Comparison of ENCODE assay signal across 8 mouse cellular contexts in the genomic region with DNA sequence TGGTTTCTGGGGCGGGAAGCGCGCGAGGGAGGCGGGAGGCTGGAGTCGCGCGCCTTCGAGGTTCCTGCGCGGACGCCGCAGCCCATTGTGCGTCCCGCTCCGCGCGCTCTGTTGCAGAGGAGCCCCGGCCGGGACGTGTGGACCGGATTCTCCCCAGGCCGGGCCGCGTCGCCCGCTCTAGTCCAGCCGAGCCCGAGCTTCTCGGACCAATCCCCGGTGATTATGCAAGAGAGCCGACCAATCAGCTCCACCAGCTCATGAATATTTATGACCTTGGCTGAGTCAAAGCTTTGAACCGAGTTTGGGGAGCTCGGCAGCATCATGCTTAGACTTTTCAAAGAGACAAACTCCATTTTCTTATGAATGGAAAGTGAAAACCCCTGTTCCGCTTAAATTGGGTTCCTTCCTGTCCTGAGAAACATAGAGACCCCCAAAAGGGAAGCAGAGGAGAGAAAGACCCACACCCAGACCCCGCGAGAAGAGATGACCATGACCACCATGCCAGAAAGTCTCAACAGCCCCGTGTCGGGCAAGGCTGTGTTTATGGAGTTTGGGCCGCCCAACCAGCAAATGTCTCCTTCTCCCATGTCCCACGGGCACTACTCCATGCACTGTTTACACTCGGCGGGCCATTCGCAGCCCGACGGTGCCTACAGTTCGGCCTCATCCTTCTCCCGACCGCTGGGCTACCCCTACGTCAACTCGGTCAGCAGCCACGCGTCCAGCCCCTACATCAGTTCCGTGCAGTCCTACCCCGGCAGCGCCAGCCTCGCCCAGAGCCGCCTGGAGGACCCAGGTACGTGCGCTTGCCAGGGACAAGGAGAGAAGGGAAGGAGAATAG. TPM values are rescaled to one million over a fixed set of nuclear protein-coding genes. Genes with fewer than 3 reads are reported as not detected.
DNase-seq lines count a peak whose midpoint lies in the region; ATAC-seq and TF ChIP-seq lines count a peak whose summit lies in the region.

No protein-coding gene starts in this region.

- no peak overlapping the region for H3K27ac ChIP-seq in hindbrain, postnatal 0 days
- peak overlapping the region; percentile 67 for H3K27ac ChIP-seq in midbrain, embryonic 16.5 days (ENCODE audit: low read length)
- H3K27ac ChIP-seq in thymus, adult 2 months (ENCODE audit: control insufficient read depth, insufficient read depth, low read length) = no peak overlapping the region

- 1% methylated on average over 60 of the region's 60 CpGs for WGBS in hindbrain, postnatal 0 days
- 0% methylated on average over 47 of the region's 60 CpGs for WGBS in midbrain, embryonic 16.5 days
- WGBS in thymus, adult 2 months = 2% methylated on average over 60 of the region's 60 CpGs

- no peak for TF ChIP-seq CTCF in hindbrain, postnatal 0 days (IDR thresholded peaks at IDR 0.05; ENCODE audit: low read depth)
- TF ChIP-seq CTCF in thymus, adult 2 months (IDR thresholded peaks at IDR 0.05; ENCODE audit: borderline replicate concordance, control insufficient read depth, extremely low read depth, insufficient read depth, low read length, poor library complexity) = no peak

- H3K27me3 ChIP-seq in hindbrain, postnatal 0 days (ENCODE audit: insufficient read depth, low read length) = peaks cover 85% of the 10 kb centered on the region
- peaks cover 79% of the 10 kb centered on the region for H3K27me3 ChIP-seq in midbrain, embryonic 16.5 days (ENCODE audit: control insufficient read depth, insufficient read depth, low read depth, low read length)
- H3K27me3 ChIP-seq in thymus, adult 2 months (ENCODE audit: control insufficient read depth, insufficient read depth, low read length) = peaks cover 53% of the 10 kb centered on the region

- DNase-seq in left cerebral cortex, adult 18-20 months (ENCODE audit: low spot score in 2 of 2) = peak; percentile 57 to 63
- DNase-seq in left cerebral cortex, adult 9 months (ENCODE audit: low spot score in 2 of 2) = no peak
- peak; percentile 60 for DNase-seq in c-Kit-positive CD71-positive TER-119-positive erythroid progenitor cells, embryonic 14.5 days (ENCODE audit: low spot score)
- peak; percentile 56 for DNase-seq in gastrocnemius, postnatal 10 days
- peak; percentile 79 for DNase-seq in hindbrain, postnatal 0 days (ENCODE audit: low spot score)
- peak; percentile 79 for DNase-seq in liver
- peak; percentile 61 for DNase-seq in thymus, adult 2 months

- H3K36me3 ChIP-seq in hindbrain, postnatal 0 days (ENCODE audit: insufficient read depth, low read length) = no peaks in the 10 kb centered on the region
- H3K36me3 ChIP-seq in midbrain, embryonic 16.5 days (ENCODE audit: control insufficient read depth, insufficient read depth, low read length) = no peaks in the 10 kb centered on the region
- no peaks in the 10 kb centered on the region for H3K36me3 ChIP-seq in thymus, adult 2 months (ENCODE audit: control insufficient read depth, insufficient read depth, low read length)

- no peaks in the 10 kb centered on the region for H3K4me1 ChIP-seq in hindbrain, postnatal 0 days (ENCODE audit: insufficient read depth, low read length)
- peaks cover 8% of the 10 kb centered on the region; the same call in 1 of the 2 replicates for H3K4me1 ChIP-seq in midbrain, embryonic 16.5 days (ENCODE audit: control insufficient read depth, insufficient read depth, low read length)
- H3K4me1 ChIP-seq in thymus, adult 2 months (replicated peaks; ENCODE audit: control insufficient read depth, insufficient read depth, low read length) = peaks cover 45% of the 10 kb centered on the region

- H3K9me3 ChIP-seq in hindbrain, postnatal 0 days (ENCODE audit: low read length) = no peaks in the 10 kb centered on the region
- no peaks in the 10 kb centered on the region for H3K9me3 ChIP-seq in midbrain, embryonic 16.5 days (replicated peaks; ENCODE audit: control insufficient read depth, low read length, poor library complexity, severe bottlenecking)

- peak overlapping the region; percentile 33 for H3K4me3 ChIP-seq in hindbrain, postnatal 0 days (ENCODE audit: low read length)
- peak overlapping the region; percentile 39 for H3K4me3 ChIP-seq in midbrain, embryonic 16.5 days (ENCODE audit: low read depth, low read length)
- peak overlapping the region; percentile 62 for H3K4me3 ChIP-seq in thymus, adult 2 months (ENCODE audit: control insufficient read depth, insufficient read depth, low read length)

- peak; percentile 58 for ATAC-seq in hindbrain, postnatal 0 days
- peak; percentile 83 for ATAC-seq in midbrain, embryonic 16.5 days

- TF ChIP-seq POLR2A in thymus, adult 2 months (IDR thresholded peaks at IDR 0.05; ENCODE audit: control insufficient read depth, extremely low read depth, insufficient read depth, low read length, poor library complexity) = no peak

- no peak overlapping the region for H3K9ac ChIP-seq in hindbrain, postnatal 0 days (replicated peaks; ENCODE audit: low read length)
- H3K9ac ChIP-seq in midbrain, embryonic 16.5 days (ENCODE audit: low read depth, low read length) = peak overlapping the region; percentile 59

- peak overlapping the region; percentile 55 for H3K4me2 ChIP-seq in hindbrain, postnatal 0 days (ENCODE audit: low read depth, low read length)
- H3K4me2 ChIP-seq in midbrain, embryonic 16.5 days (ENCODE audit: low read length) = peak overlapping the region; percentile 48

RNA-seq across cellular contexts. Expression of a gene that starts 1.8 kb away (rescaled TPM):
- 10 to 100 TPM; 18.5 to 20.4 TPM for total RNA-seq in left cerebral cortex, adult 18-20 months (2021)
- under 1 TPM; 0.23 to 0.54 TPM for total RNA-seq in gastrocnemius, postnatal 10 days (2021)
- total RNA-seq in hindbrain, postnatal 0 days (2014; rRNA removed) = 2.5 and 3.5 TPM in 2 replicates
- polyA plus RNA-seq in hindbrain, postnatal 0 days (2015; fragmentation: Nextera tagmentation; extraction: Ambion mirVana) = not detected in 2 replicates
- polyA plus RNA-seq in midbrain, embryonic 16.5 days (2015; fragmentation: Nextera tagmentation; extraction: Ambion mirVana) = 31.5 and 55.5 TPM in 2 replicates
- 0.78 and 0.99 TPM in 2 replicates for polyA plus RNA-seq in thymus, adult 2 months (2012; rRNA removed)

RNA-seq across cellular contexts. Expression of a gene that starts 16.8 kb away (rescaled TPM):
- 1 to 10 TPM; 4.7 to 6.7 TPM for total RNA-seq in left cerebral cortex, adult 18-20 months (2021)
- total RNA-seq in gastrocnemius, postnatal 10 days (2021) = under 1 TPM in 1 of 2 experiments, not detected in 1; 0.09 TPM
- 0.97 TPM in 1 of 2 replicates, not detected in the other for total RNA-seq in hindbrain, postnatal 0 days (2014; rRNA removed)
- polyA plus RNA-seq in hindbrain, postnatal 0 days (2015; fragmentation: Nextera tagmentation; extraction: Ambion mirVana) = 0.21 and 0.26 TPM in 2 replicates
- polyA plus RNA-seq in midbrain, embryonic 16.5 days (2015; fragmentation: Nextera tagmentation; extraction: Ambion mirVana) = 4.5 and 10.9 TPM in 2 replicates
- polyA plus RNA-seq in thymus, adult 2 months (2012; rRNA removed) = 0.12 and 0.17 TPM in 2 replicates

Comparison
In these comparisons a context has a peak if more than half of its experiments do, and no peak if none do; other contexts are left out.
1. DNase-seq: peak in left cerebral cortex, adult 18-20 months (2 of 2), c-Kit-positive CD71-positive TER-119-positive erythroid progenitor cells, embryonic 14.5 days (single experiment), gastrocnemius, postnatal 10 days (single experiment), hindbrain, postnatal 0 days (single experiment), liver (single experiment) and thymus, adult 2 months (single experiment); none in left cerebral cortex, adult 9 months (0 of 2).
2. Peak in every context shown above with its lines, with median percentiles within 50 percentile points of each other: H3K4me3 ChIP-seq.